In genomic region chr16:20106996-20107395, GRCm38 (mm10) we compare ENCODE assay signal across 17 mouse cellular contexts.
"Had no signal": no experiment of that assay in that cellular context is flagged by ENCODE, and none has a peak within 500 bp of the region (broad histone marks: within the 10 kb centered on the region; RNA-seq: fewer than 3 reads in every experiment).

No protein-coding gene starts in this region.

- H3K27ac ChIP-seq: lung, embryonic 15.5 days; macrophage; midbrain, embryonic 13.5 days; midbrain, embryonic 15.5 days; neural tube, embryonic 12.5 days; stomach, embryonic 15.5 days; stomach, postnatal 0 days had no signal

- DNase-seq: liver, postnatal 0 days; lung, adult 2 months; lung, postnatal 14 days; lung, postnatal 36 days; right cerebral cortex, postnatal 14 days; thymus, adult 18-20 months; thymus, postnatal 14 days; thymus, postnatal 36 days had no signal

- H3K4me3 ChIP-seq: lung, embryonic 15.5 days; megakaryocyte, embryonic 14.5 days; midbrain, embryonic 13.5 days; midbrain, embryonic 15.5 days; neural tube, embryonic 12.5 days; stomach, embryonic 15.5 days had no signal

- ATAC-seq: liver, postnatal 0 days; lung, postnatal 0 days; midbrain, embryonic 13.5 days; midbrain, embryonic 15.5 days had no signal

- H3K4me1 ChIP-seq: lung, embryonic 15.5 days; neural tube, embryonic 12.5 days; stomach, embryonic 15.5 days had no signal

- H3K27me3 ChIP-seq: lung, embryonic 15.5 days; megakaryocyte, embryonic 14.5 days; midbrain, embryonic 13.5 days; midbrain, embryonic 15.5 days; neural tube, embryonic 12.5 days; stomach, embryonic 15.5 days had no signal
